Mouse (Mus musculus) MEL (cell line): ENCODE results near the gene Myo1c. TPM values are rescaled to one million over a fixed set of nuclear protein-coding genes. Genes with fewer than 3 reads are reported as not detected.

Source experiments
- DNase-seq: peaks from one replicate; pipeline ENCODE4 v3.0.0; 2011; ENCODE audit warnings: low read depth, low spot score
- H3K27ac ChIP-seq: 2 replicates; pipeline ENCODE4 v1.5.1; 2012; ENCODE audit warnings: low read depth, mild to moderate bottlenecking, control low read depth, low read length, moderate library complexity; ENCODE audit not compliant: control insufficient read depth
- H3K27me3 ChIP-seq, 2 experiments: fragments of 150-350 bp in 1 of 2; sonication (generic) in 1 of 2; 2 replicates each; pipeline ENCODE4 v1.6.1; 2012; ENCODE audit warnings: low read length in 2 of 2, mild to moderate bottlenecking in 2 of 2, improper control_type of control experiment in 1 of 2, moderate library complexity in 1 of 2; ENCODE audit not compliant: insufficient read depth in 2 of 2, control insufficient read depth in 1 of 2
- H3K36me3 ChIP-seq, 2 experiments: 2 replicates each; pipeline ENCODE4 v1.6.1; 2012 to 2014; ENCODE audit warnings: low read length in 2 of 2, improper control_type of control experiment in 1 of 2, inconsistent platforms in 1 of 2, mild to moderate bottlenecking in 1 of 2; ENCODE audit not compliant: insufficient read depth in 2 of 2, control insufficient read depth in 1 of 2
- H3K4me1 ChIP-seq, 2 experiments: fragments of 150-350 bp in 1 of 2; sonication (generic) in 1 of 2; 2 replicates each; pipeline ENCODE4 v1.6.1; 2012; ENCODE audit warnings: low read length in 2 of 2, improper control_type of control experiment in 1 of 2, mild to moderate bottlenecking in 1 of 2; ENCODE audit not compliant: insufficient read depth in 2 of 2, control insufficient read depth in 1 of 2
- H3K4me3 ChIP-seq, 2 experiments: fragments of 150-350 bp in 1 of 2; sonication (generic) in 1 of 2; 2 replicates each; pipeline ENCODE4 v1.5.1; 2012; ENCODE audit warnings: low read depth in 2 of 2, low read length in 2 of 2, mild to moderate bottlenecking in 2 of 2, moderate library complexity in 2 of 2, control low read depth in 1 of 2, improper control_type of control experiment in 1 of 2; ENCODE audit not compliant: control insufficient read depth in 1 of 2, insufficient read depth in 1 of 2
- H3K79me2 ChIP-seq: 2 replicates; pipeline ENCODE4 v1.6.1; 2012; ENCODE audit warnings: mild to moderate bottlenecking, low read length, moderate library complexity; ENCODE audit not compliant: control insufficient read depth, poor library complexity, insufficient read depth
- H3K9ac ChIP-seq: 2 replicates; pipeline ENCODE4 v1.6.1; 2012; ENCODE audit warnings: low read depth, mild to moderate bottlenecking, control low read depth, low read length, moderate library complexity; ENCODE audit not compliant: control insufficient read depth, poor library complexity, severe bottlenecking
- H3K9me3 ChIP-seq: fragments of 150-350 bp; sonication (generic); replicated peaks from 2 replicates; pipeline ENCODE4 v1.6.1; 2012; ENCODE audit warnings: mild to moderate bottlenecking, low read length, improper control_type of control experiment, moderate library complexity; ENCODE audit not compliant: insufficient read depth
- BHLHE40 ChIP-seq: IDR thresholded peaks from 2 replicates; pipeline ENCODE4 v1.6.1; 2012; ENCODE audit warnings: low read depth, mild to moderate bottlenecking, inconsistent platforms, low read length, improper control_type of control experiment, borderline replicate concordance
- CHD2 ChIP-seq: IDR thresholded peaks from 2 replicates; pipeline ENCODE4 v1.6.1; 2011; ENCODE audit warnings: low read length, improper control_type of control experiment
- CTCF ChIP-seq, 3 experiments: IDR thresholded peaks in 2 of 3; conservative IDR thresholded peaks in 1 of 3; 2 replicates each; pipeline ENCODE4 v1.5.1; 2011 to 2012; ENCODE audit warnings: low read length in 3 of 3, low read depth in 2 of 3, mild to moderate bottlenecking in 2 of 3, improper control_type of control experiment in 1 of 3, inconsistent platforms in 1 of 3, mixed read lengths in 1 of 3, moderate library complexity in 1 of 3; ENCODE audit not compliant: control insufficient read depth in 1 of 3, insufficient read depth in 1 of 3, poor library complexity in 1 of 3, severe bottlenecking in 1 of 3
- E2F4 ChIP-seq: IDR thresholded peaks from 2 replicates; pipeline ENCODE4 v1.6.1; 2011; ENCODE audit warnings: low read depth, low read length, improper control_type of control experiment, borderline replicate concordance
- ELF1 ChIP-seq: IDR thresholded peaks from 2 replicates; pipeline ENCODE4 v1.6.1; 2014; ENCODE audit warnings: low read depth, mild to moderate bottlenecking, inconsistent platforms, low read length, improper control_type of control experiment, moderate library complexity
- ETS1 ChIP-seq: IDR thresholded peaks from 2 replicates; pipeline ENCODE4 v1.6.1; 2012; ENCODE audit warnings: low read depth, mild to moderate bottlenecking, inconsistent platforms, low read length, improper control_type of control experiment, moderate library complexity
- GATA1 ChIP-seq: IDR thresholded peaks from 2 replicates; pipeline ENCODE4 v1.6.1; 2011; ENCODE audit warnings: low read depth, low read length, improper control_type of control experiment
- JUND ChIP-seq: IDR thresholded peaks from 2 replicates; pipeline ENCODE4 v1.6.1; 2011; ENCODE audit warnings: low read depth, mild to moderate bottlenecking, improper control_type of control experiment, low read length
- KAT2A ChIP-seq: conservative IDR thresholded peaks from 2 replicates; pipeline ENCODE4 v1.6.1; 2012; ENCODE audit warnings: low read depth, low read length, improper control_type of control experiment, inconsistent platforms
- MAZ ChIP-seq: IDR thresholded peaks from 2 replicates; pipeline ENCODE4 v1.6.1; 2012; ENCODE audit warnings: low read depth, mild to moderate bottlenecking, inconsistent platforms, low read length, improper control_type of control experiment
- MYB ChIP-seq: IDR thresholded peaks from 2 replicates; pipeline ENCODE4 v1.6.1; 2011; ENCODE audit warnings: mild to moderate bottlenecking, low read depth, low read length, improper control_type of control experiment
- MYC ChIP-seq: IDR thresholded peaks from 2 replicates; pipeline ENCODE4 v1.6.1; 2011; ENCODE audit warnings: low read depth, mild to moderate bottlenecking, low read length, improper control_type of control experiment, moderate library complexity
- NRF1 ChIP-seq: IDR thresholded peaks from 2 replicates; pipeline ENCODE4 v1.6.1; 2014; ENCODE audit warnings: low read depth, mild to moderate bottlenecking, inconsistent platforms, low read length, improper control_type of control experiment, moderate library complexity; ENCODE audit not compliant: poor library complexity, insufficient read depth, severe bottlenecking
- POLR2A ChIP-seq, 2 experiments: IDR thresholded peaks; 2 replicates each; pipeline ENCODE4 v1.6.1; 2011 to 2012; ENCODE audit warnings: low read length in 2 of 2, mild to moderate bottlenecking in 2 of 2, control low read depth in 1 of 2, improper control_type of control experiment in 1 of 2, low read depth in 1 of 2, moderate library complexity in 1 of 2; ENCODE audit not compliant: control insufficient read depth in 1 of 2, insufficient read depth in 1 of 2, poor library complexity in 1 of 2
- RAD21 ChIP-seq: IDR thresholded peaks from 2 replicates; pipeline ENCODE4 v1.6.1; 2011; ENCODE audit warnings: mild to moderate bottlenecking, low read depth, low read length, improper control_type of control experiment
- SIN3A ChIP-seq: IDR thresholded peaks from 2 replicates; pipeline ENCODE4 v1.6.1; 2012; ENCODE audit warnings: low read length, improper control_type of control experiment, inconsistent platforms
- TAL1 ChIP-seq: IDR thresholded peaks from 2 replicates; pipeline ENCODE4 v1.6.1; 2012; ENCODE audit warnings: mild to moderate bottlenecking, inconsistent platforms, low read length, moderate library complexity, mixed read lengths
- UBTF ChIP-seq: IDR thresholded peaks from 2 replicates; pipeline ENCODE4 v1.6.1; 2012; ENCODE audit warnings: low read depth, mild to moderate bottlenecking, inconsistent platforms, low read length, improper control_type of control experiment, moderate library complexity, borderline replicate concordance; ENCODE audit not compliant: insufficient read depth
- ZKSCAN1 ChIP-seq: IDR thresholded peaks from 2 replicates; pipeline ENCODE4 v1.6.1; 2012; ENCODE audit warnings: low read depth, mild to moderate bottlenecking, inconsistent platforms, low read length, improper control_type of control experiment, moderate library complexity
- ZMIZ1 ChIP-seq: IDR thresholded peaks from 2 replicates; pipeline ENCODE4 v1.6.1; 2012; ENCODE audit warnings: low read depth, mild to moderate bottlenecking, inconsistent platforms, low read length, improper control_type of control experiment, moderate library complexity
- polyA plus RNA-seq, 2 experiments: library from polyadenylated mRNA; stranded (reverse) in 1 of 2; unstranded in 1 of 2; fragments of >175 nt in 1 of 2; fragments of >200 nt in 1 of 2; gene quantifications; 2 replicates each; pipeline versions ENCODE4 v1.2.1 to v1.2.4; 2012; ENCODE audit warnings: low replicate concordance in 2 of 2, low read depth in 1 of 2; ENCODE audit not compliant: insufficient read length in 2 of 2, insufficient read depth in 1 of 2, missing spikeins in 1 of 2
- total RNA-seq: library from RNA; depleted of rRNA; stranded (reverse); fragments of 300-350 nt; gene quantifications from 2 replicates; pipeline ENCODE4 v1.2.3, GENCODE M21; 2012

Gene Myo1c
- total and polyA plus RNA-seq, 3 experiments = 33.2 to 45.6 TPM; not detected in 1

GRCm38 (mm10) chr11:75669853-75670200, 19.5 kb downstream of the Myo1c start (continued):
- TF ChIP-seq MYC (no peak), JUND (no peak), CTCF (IDR thresholded peaks at IDR 0.05 in 2 of 3, conservative IDR thresholded peaks at IDR 0.05 in 1 of 3; ENCODE audit: control insufficient read depth in 1 of 3, insufficient read depth in 1 of 3, low read depth in 2 of 3, low read length in 3 of 3, poor library complexity in 1 of 3, severe bottlenecking in 1 of 3) (no peak), KAT2A (no peak), POLR2A (IDR thresholded peaks at IDR 0.05; ENCODE audit: control insufficient read depth in 1 of 2, insufficient read depth in 1 of 2, low read depth in 1 of 2, low read length in 2 of 2, poor library complexity in 1 of 2) (no peak), TAL1 (no peak), MAZ (no peak)
- TF ChIP-seq, all 39 proteins: peak for 0

DNA sequence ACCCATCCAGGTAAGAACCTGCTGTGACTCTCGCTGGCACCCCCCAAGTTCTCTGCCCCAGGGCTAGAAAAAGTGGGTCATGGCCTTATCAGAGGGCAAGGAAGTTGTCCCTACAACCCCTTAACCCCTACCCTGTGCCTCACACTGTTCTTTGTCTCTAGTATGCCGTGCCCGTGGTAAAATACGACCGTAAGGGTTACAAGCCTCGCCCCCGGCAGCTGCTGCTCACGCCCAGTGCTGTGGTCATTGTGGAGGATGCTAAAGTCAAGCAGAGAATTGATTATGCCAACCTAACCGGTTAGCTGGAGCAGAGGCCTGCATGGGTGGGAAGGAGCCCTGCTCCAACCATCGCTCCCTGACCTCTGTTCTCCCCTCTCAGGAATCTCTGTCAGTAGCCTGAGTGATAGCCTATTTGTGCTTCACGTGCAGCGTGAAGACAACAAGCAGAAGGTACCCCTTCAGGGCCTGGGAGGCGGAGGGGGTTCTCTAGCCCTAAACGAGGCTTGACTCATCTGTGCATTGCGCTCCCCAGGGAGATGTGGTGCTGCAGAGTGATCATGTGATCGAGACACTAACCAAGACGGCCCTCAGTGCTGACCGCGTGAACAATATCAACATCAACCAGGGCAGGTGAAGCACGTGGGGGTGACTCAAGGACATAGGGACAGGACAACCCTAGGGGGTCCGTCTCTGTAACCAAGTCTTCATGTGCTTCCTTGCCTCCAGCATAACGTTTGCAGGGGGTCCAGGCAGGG, 21.3 kb downstream of the Myo1c start:
- TF ChIP-seq POLR2A (IDR thresholded peaks at IDR 0.05; ENCODE audit: control insufficient read depth in 1 of 2, insufficient read depth in 1 of 2, low read depth in 1 of 2, low read length in 2 of 2, poor library complexity in 1 of 2) = no peak
- TF ChIP-seq CHD2 = no peak
- no peak for TF ChIP-seq GATA1
- no peak for TF ChIP-seq NRF1
- no peak for TF ChIP-seq BHLHE40
- TF ChIP-seq MAZ = no peak
- no peak for TF ChIP-seq ETS1
- no peak for TF ChIP-seq MYC
- no peak for TF ChIP-seq KAT2A
- no peak for TF ChIP-seq SIN3A
- TF ChIP-seq ZKSCAN1 = no peak
- TF ChIP-seq ELF1 = no peak
- no peak for TF ChIP-seq UBTF
- TF ChIP-seq RAD21 = no peak
- no peak for TF ChIP-seq MYB
- no peak for TF ChIP-seq ZMIZ1
- TF ChIP-seq E2F4 = no peak
- Histone ChIP-seq H3K9me3 (no peaks in the 10 kb centered on the region), H3K4me3 (no peak overlapping the region), H3K9ac (no peak overlapping the region), H3K36me3 (no peaks in the 10 kb centered on the region; a peak in 1 of 4 replicates), H3K27ac (no peak overlapping the region), H3K4me1 (no peaks in the 10 kb centered on the region; a peak in 1 of 4 replicates), H3K27me3 (no peaks in the 10 kb centered on the region), H3K79me2 (no peaks in the 10 kb centered on the region)
- DNase-seq = no peak
